Comparison of ENCODE assay signal across 9 mouse cellular contexts in the genomic region with DNA sequence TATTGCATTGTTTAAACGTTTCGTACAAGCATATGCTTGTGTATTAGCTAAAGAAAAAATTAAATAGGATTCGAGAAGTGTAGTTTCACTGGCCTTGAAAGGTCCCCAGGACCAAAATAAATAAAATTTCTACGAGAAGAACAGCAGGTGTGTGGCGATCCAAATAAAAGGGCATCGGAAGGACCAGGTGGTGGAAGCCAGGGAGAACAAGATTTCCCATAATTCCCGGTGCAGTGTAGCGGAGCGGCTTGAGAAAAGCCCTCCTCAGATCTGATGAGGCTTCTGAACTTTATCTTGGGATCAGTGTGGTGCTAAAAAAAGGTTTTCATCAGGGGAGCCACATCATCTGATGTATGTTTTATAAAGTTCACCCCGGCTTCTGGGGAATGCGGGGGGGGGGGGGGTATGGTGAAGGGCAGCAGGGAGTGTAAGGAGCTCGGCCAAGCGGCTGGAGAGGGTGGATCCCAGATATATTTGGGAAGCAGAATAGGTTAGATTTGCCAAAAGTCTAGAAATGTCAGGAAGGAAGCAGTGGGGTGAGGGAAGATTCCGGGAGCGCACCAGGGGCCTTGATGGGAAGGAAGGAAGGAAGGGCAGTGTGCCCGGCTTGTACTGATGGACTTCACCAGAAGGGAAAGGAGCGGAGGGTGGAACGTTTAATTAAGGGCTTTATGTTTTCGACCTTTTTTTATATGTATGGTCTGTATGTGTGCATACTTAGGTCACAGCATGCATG. TPM values are rescaled to one million over a fixed set of nuclear protein-coding genes. Genes with fewer than 3 reads are reported as not detected.
DNase-seq lines count a peak whose midpoint lies in the region; ATAC-seq lines count a peak whose summit lies in the region.
"Had no signal": no experiment of that assay in that cellular context is flagged by ENCODE, and none has a peak within 500 bp of the region (broad histone marks: within the 10 kb centered on the region; RNA-seq: fewer than 3 reads in every experiment).

No protein-coding gene starts in this region.

- H3K4me3 ChIP-seq in kidney, embryonic 14.5 days (ENCODE audit: low read length) = no peak overlapping the region
- H3K4me3 ChIP-seq in brown adipose tissue, adult 24 weeks (ENCODE audit: insufficient read depth, low read depth, low read length) = peak overlapping the region; percentile 29
- peak overlapping the region; percentile 11; the same call in 1 of the 2 replicates for H3K4me3 ChIP-seq in heart, embryonic 16.5 days (ENCODE audit: low read length)
- H3K4me3 ChIP-seq in midbrain, embryonic 13.5 days (replicated peaks) = 0 out of 2 replicates have a peak overlapping the region, but pooled peaks have one; percentile 8

- H3K27ac ChIP-seq in kidney, embryonic 14.5 days (ENCODE audit: low read depth, low read length) = peak overlapping the region; percentile 37; the same call in 1 of the 2 replicates
- H3K27ac ChIP-seq in brown adipose tissue, adult 24 weeks (replicated peaks; ENCODE audit: low read depth, low read length) = peak overlapping the region; percentile 66
- H3K27ac ChIP-seq in heart, embryonic 16.5 days (ENCODE audit: low read length) = peak overlapping the region; percentile 51
- peak overlapping the region; percentile 99 for H3K27ac ChIP-seq in midbrain, embryonic 13.5 days

- no peak for DNase-seq in kidney, adult 9 months
- no peak for DNase-seq in left cerebral cortex, postnatal 10 days (ENCODE audit: extremely low spot score in 1 of 2, low spot score in 2 of 2)
- no peak for DNase-seq in right cerebral cortex, postnatal 14 days
- no peak for DNase-seq in embryo, embryonic 9.5 days (ENCODE audit: extremely low spot score)

- no peak overlapping the region for H3K9ac ChIP-seq in kidney, embryonic 14.5 days (ENCODE audit: low read depth, low read length)
- H3K9ac ChIP-seq in heart, embryonic 16.5 days (ENCODE audit: low read length) = no peak overlapping the region
- 0 out of 2 replicates have a peak overlapping the region, but pooled peaks have one; percentile 36 for H3K9ac ChIP-seq in midbrain, embryonic 13.5 days (replicated peaks)

- H3K27me3 ChIP-seq in kidney, embryonic 14.5 days (ENCODE audit: control insufficient read depth, insufficient read depth, low read length) = no peaks in the 10 kb centered on the region
- no peaks in the 10 kb centered on the region for H3K27me3 ChIP-seq in heart, embryonic 16.5 days (ENCODE audit: control insufficient read depth, insufficient read depth, low read length)
- no peaks in the 10 kb centered on the region for H3K27me3 ChIP-seq in midbrain, embryonic 13.5 days
- H3K27me3 ChIP-seq: embryonic facial prominence, embryonic 13.5 days had no signal

- no peaks in the 10 kb centered on the region for H3K36me3 ChIP-seq in kidney, embryonic 14.5 days (ENCODE audit: control insufficient read depth, insufficient read depth, low read length)
- H3K36me3 ChIP-seq in heart, embryonic 16.5 days (ENCODE audit: control insufficient read depth, insufficient read depth) = peaks cover 6% of the 10 kb centered on the region; the same call in 1 of the 2 replicates
- peaks cover 3% of the 10 kb centered on the region; the same call in 1 of the 2 replicates for H3K36me3 ChIP-seq in midbrain, embryonic 13.5 days

- no peak overlapping the region; the same call in 1 of the 2 replicates for H3K4me2 ChIP-seq in kidney, embryonic 14.5 days (replicated peaks; ENCODE audit: low read depth, low read length)
- H3K4me2 ChIP-seq in heart, embryonic 16.5 days (ENCODE audit: low read depth, low read length) = peak overlapping the region; percentile 28
- peak overlapping the region; percentile 66 for H3K4me2 ChIP-seq in midbrain, embryonic 13.5 days (replicated peaks)

- intact Hi-C loops in left cerebral cortex, postnatal 10 days (cut with DNase I) = loop anchor here (5.0 to 10.0 kb wide), 3 partner anchors 60 to 203 kb away; partner anchors contain the start of genes Actl10 and Necab3

- no peaks in the 10 kb centered on the region for H3K9me3 ChIP-seq in kidney, embryonic 14.5 days (ENCODE audit: control insufficient read depth, low read length)
- no peaks in the 10 kb centered on the region for H3K9me3 ChIP-seq in heart, embryonic 16.5 days (replicated peaks; ENCODE audit: control insufficient read depth, low read length)
- no peaks in the 10 kb centered on the region for H3K9me3 ChIP-seq in midbrain, embryonic 13.5 days
- H3K9me3 ChIP-seq: embryonic facial prominence, embryonic 13.5 days had no signal

- 64% methylated on average over 19 of the region's 19 CpGs for WGBS in kidney, embryonic 14.5 days
- 63% methylated on average over 19 of the region's 19 CpGs for WGBS in heart, embryonic 16.5 days
- WGBS in midbrain, embryonic 13.5 days = 71% methylated on average over 19 of the region's 19 CpGs

- H3K4me1 ChIP-seq in kidney, embryonic 14.5 days (ENCODE audit: control insufficient read depth, insufficient read depth, low read length) = peaks cover 14% of the 10 kb centered on the region
- H3K4me1 ChIP-seq in brown adipose tissue, adult 24 weeks (ENCODE audit: control insufficient read depth, insufficient read depth, insufficient read length, low read length) = peaks cover 5% of the 10 kb centered on the region
- H3K4me1 ChIP-seq in heart, embryonic 16.5 days (ENCODE audit: control insufficient read depth, insufficient read depth, low read length) = peaks cover 20% of the 10 kb centered on the region
- peaks cover 25% of the 10 kb centered on the region for H3K4me1 ChIP-seq in midbrain, embryonic 13.5 days (replicated peaks)

- ATAC-seq in kidney, embryonic 14.5 days (ENCODE audit: low FRiP score, low TSS enrichment) = no peak
- ATAC-seq in heart, embryonic 16.5 days (replicated peaks; ENCODE audit: extremely low read depth, insufficient read depth, low FRiP score) = no peak
- no peak for ATAC-seq in midbrain, embryonic 13.5 days

RNA-seq across cellular contexts. Expression of gene 4930519P11Rik, which starts 1.8 kb away (rescaled TPM):
- polyA plus RNA-seq in kidney, embryonic 14.5 days (2014; fragmentation: Nextera tagmentation; extraction: Ambion mirVana) = 0.72 and 0.89 TPM in 2 replicates
- polyA plus RNA-seq in brown adipose tissue, adult 24 weeks (2012; ENCODE audit: insufficient read depth, insufficient read length, missing spikeins) = not detected in 2 replicates
- not detected in 2 replicates for polyA plus RNA-seq in heart, embryonic 16.5 days (2015; fragmentation: Nextera tagmentation; extraction: Ambion mirVana)
- polyA plus RNA-seq in midbrain, embryonic 13.5 days (2015; fragmentation: Nextera tagmentation; extraction: Ambion mirVana) = 0.61 and 0.96 TPM in 2 replicates
- total RNA-seq in left cerebral cortex, postnatal 10 days (2021) = not detected
- polyA plus RNA-seq: embryonic facial prominence, embryonic 13.5 days had no signal

RNA-seq across cellular contexts. Expression of gene Zfp341, which starts 1.9 kb away (rescaled TPM):
- polyA plus RNA-seq in kidney, embryonic 14.5 days (2014; fragmentation: Nextera tagmentation; extraction: Ambion mirVana) = 1.1 and 1.3 TPM in 2 replicates
- polyA plus RNA-seq in brown adipose tissue, adult 24 weeks (2012; ENCODE audit: insufficient read depth, insufficient read length, missing spikeins) = 0.71 and 0.88 TPM in 2 replicates
- polyA plus RNA-seq in heart, embryonic 16.5 days (2015; fragmentation: Nextera tagmentation; extraction: Ambion mirVana) = 0.45 and 0.74 TPM in 2 replicates
- polyA plus RNA-seq in midbrain, embryonic 13.5 days (2015; fragmentation: Nextera tagmentation; extraction: Ambion mirVana) = 2.0 and 2.1 TPM in 2 replicates
- 10 to 100 TPM; 14.3 to 14.7 TPM for total RNA-seq in left cerebral cortex, postnatal 10 days (2021)

RNA-seq across cellular contexts. Expression of gene Pxmp4, which starts 11.5 kb away (rescaled TPM):
- polyA plus RNA-seq in kidney, embryonic 14.5 days (2014; fragmentation: Nextera tagmentation; extraction: Ambion mirVana) = 20.4 and 25.9 TPM in 2 replicates
- 44.4 and 59.3 TPM in 2 replicates for polyA plus RNA-seq in brown adipose tissue, adult 24 weeks (2012; ENCODE audit: insufficient read depth, insufficient read length, missing spikeins)
- 28.2 and 29.5 TPM in 2 replicates for polyA plus RNA-seq in heart, embryonic 16.5 days (2015; fragmentation: Nextera tagmentation; extraction: Ambion mirVana)
- 12.3 and 13.4 TPM in 2 replicates for polyA plus RNA-seq in midbrain, embryonic 13.5 days (2015; fragmentation: Nextera tagmentation; extraction: Ambion mirVana)
- 10 to 100 TPM; 17.4 to 18.6 TPM for total RNA-seq in left cerebral cortex, postnatal 10 days (2021)

RNA-seq across cellular contexts. Expression of gene Chmp4b, which starts 36.5 kb away (rescaled TPM):
- polyA plus RNA-seq in kidney, embryonic 14.5 days (2014; fragmentation: Nextera tagmentation; extraction: Ambion mirVana) = 13.9 and 19.5 TPM in 2 replicates
- polyA plus RNA-seq in brown adipose tissue, adult 24 weeks (2012; ENCODE audit: insufficient read depth, insufficient read length, missing spikeins) = 108 TPM in 2 replicates
- 22.5 and 23.0 TPM in 2 replicates for polyA plus RNA-seq in heart, embryonic 16.5 days (2015; fragmentation: Nextera tagmentation; extraction: Ambion mirVana)
- polyA plus RNA-seq in midbrain, embryonic 13.5 days (2015; fragmentation: Nextera tagmentation; extraction: Ambion mirVana) = 22.2 and 27.2 TPM in 2 replicates
- 100 to 1,000 TPM; 203 to 210 TPM for total RNA-seq in left cerebral cortex, postnatal 10 days (2021)

RNA-seq across cellular contexts. Expression of gene E2f1, which starts 45.3 kb away (rescaled TPM):
- polyA plus RNA-seq in kidney, embryonic 14.5 days (2014; fragmentation: Nextera tagmentation; extraction: Ambion mirVana) = 10.0 and 11.3 TPM in 2 replicates
- 0.63 and 1.3 TPM in 2 replicates for polyA plus RNA-seq in brown adipose tissue, adult 24 weeks (2012; ENCODE audit: insufficient read depth, insufficient read length, missing spikeins)
- 18.9 and 22.1 TPM in 2 replicates for polyA plus RNA-seq in heart, embryonic 16.5 days (2015; fragmentation: Nextera tagmentation; extraction: Ambion mirVana)
- 13.6 and 15.2 TPM in 2 replicates for polyA plus RNA-seq in midbrain, embryonic 13.5 days (2015; fragmentation: Nextera tagmentation; extraction: Ambion mirVana)
- total RNA-seq in left cerebral cortex, postnatal 10 days (2021) = 10 to 100 TPM; 12.2 to 12.6 TPM

Comparison
In these comparisons a context has a peak if more than half of its experiments do, and no peak if none do; other contexts are left out.
1. H3K27ac ChIP-seq: peak in every context shown above with its lines; median percentile 99 in midbrain, embryonic 13.5 days; 66 in brown adipose tissue, adult 24 weeks; 51 in heart, embryonic 16.5 days; 37 in kidney, embryonic 14.5 days.